ENCODE assay signal across 10 mouse cellular contexts in the genomic region with DNA sequence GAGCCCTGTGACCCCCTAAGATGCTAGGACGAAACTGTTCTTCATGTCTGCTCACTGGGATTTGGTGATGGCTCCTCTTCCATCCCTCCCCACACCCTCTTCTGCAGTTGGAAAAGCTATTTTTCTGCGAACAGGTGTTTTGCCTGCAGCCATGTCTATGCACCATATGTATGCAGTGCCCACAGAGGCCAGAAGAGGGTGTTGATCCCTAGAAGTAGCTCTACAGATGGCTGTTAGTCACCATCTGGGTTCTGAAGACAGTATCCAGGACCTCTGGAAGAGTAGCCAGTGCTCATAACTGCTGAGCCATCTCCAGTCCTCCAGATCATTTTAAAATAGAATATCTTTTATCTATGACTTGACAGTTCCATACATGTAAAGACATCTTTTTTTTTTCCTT. TPM values are rescaled to one million over a fixed set of nuclear protein-coding genes. Genes with fewer than 3 reads are reported as not detected.
DNase-seq lines count a peak whose midpoint lies in the region; ATAC-seq and TF ChIP-seq lines count a peak whose summit lies in the region.
"Had no signal": no experiment of that assay in that cellular context is flagged by ENCODE, and none has a peak within 500 bp of the region (broad histone marks: within the 10 kb centered on the region; RNA-seq: fewer than 3 reads in every experiment).

No protein-coding gene starts in this region.

- H3K27ac ChIP-seq in left cerebral cortex, adult 2 months: no peak overlapping the region
- no peak overlapping the region for H3K27ac ChIP-seq in ES-E14 (ENCODE audit: insufficient read depth, low read depth, low read length, poor library complexity, severe bottlenecking)
- no peak overlapping the region for H3K27ac ChIP-seq in forebrain, embryonic 13.5 days
- H3K27ac ChIP-seq: limb, embryonic 13.5 days had no signal

- no peak overlapping the region for H3K9ac ChIP-seq in ES-E14 (ENCODE audit: insufficient read depth, low read depth, low read length, poor library complexity, severe bottlenecking)
- no peak overlapping the region for H3K9ac ChIP-seq in forebrain, embryonic 13.5 days
- H3K9ac ChIP-seq: limb, embryonic 13.5 days had no signal

- peak; percentile 25 for TF ChIP-seq CTCF in left cerebral cortex, adult 2 months (IDR thresholded peaks at IDR 0.05)

- intact Hi-C loops in left cerebral cortex, adult 2 months (cut with DNase I): no loop called here

- no peaks in the 10 kb centered on the region for H3K36me3 ChIP-seq in ES-E14 (ENCODE audit: control insufficient read depth, insufficient read depth, low read length, poor library complexity, severe bottlenecking)
- H3K36me3 ChIP-seq in megakaryocyte, embryonic 14.5 days (replicated peaks; ENCODE audit: low read length): no peaks in the 10 kb centered on the region
- H3K36me3 ChIP-seq in forebrain, embryonic 13.5 days (ENCODE audit: poor library complexity, severe bottlenecking): no peaks in the 10 kb centered on the region
- H3K36me3 ChIP-seq: limb, embryonic 13.5 days had no signal

- H3K4me3 ChIP-seq in left cerebral cortex, adult 2 months: no peak overlapping the region
- H3K4me3 ChIP-seq in ES-E14 (ENCODE audit: insufficient read depth in 1 of 2, low read depth in 1 of 2, low read length in 2 of 2, poor library complexity in 1 of 2, severe bottlenecking in 1 of 2): no peak overlapping the region
- peak overlapping the region; percentile 29 for H3K4me3 ChIP-seq in megakaryocyte, embryonic 14.5 days (replicated peaks)
- no peak overlapping the region for H3K4me3 ChIP-seq in forebrain, embryonic 13.5 days
- H3K4me3 ChIP-seq: limb, embryonic 13.5 days had no signal

- peak; percentile 22 to 23 for DNase-seq in adrenal gland, postnatal 36 days
- no peak for DNase-seq in adrenal gland, adult 18-20 months (ENCODE audit: low spot score in 2 of 2)
- DNase-seq in left cerebral cortex, adult 2 months (ENCODE audit: extremely low spot score in 1 of 2, low spot score in 2 of 2): no peak
- DNase-seq in left cerebral cortex, adult 18-20 months (ENCODE audit: low spot score in 2 of 2): no peak
- DNase-seq in ES-E14 (ENCODE audit: low read depth, low spot score): no peak
- no peak for DNase-seq in frontal cortex, adult 2 months (ENCODE audit: extremely low spot score in 1 of 2, low spot score in 1 of 2)

- no peak for ATAC-seq in forebrain, embryonic 13.5 days

- WGBS in forebrain, embryonic 13.5 days: 80% methylated on average over 2 of the region's 2 CpGs

- in situ Hi-C loops in ES-E14 (cut with MboI; ENCODE audit: low sequenced_read_pairs in 2 of 2, unreplicated experiment in 2 of 2): no loop called here

- H3K4me1 ChIP-seq in ES-E14 (ENCODE audit: control insufficient read depth in 2 of 2, insufficient read depth in 2 of 2, low read length in 2 of 2, poor library complexity in 1 of 2): no peaks in the 10 kb centered on the region
- peaks cover 97% of the 10 kb centered on the region for H3K4me1 ChIP-seq in megakaryocyte, embryonic 14.5 days
- no peaks in the 10 kb centered on the region for H3K4me1 ChIP-seq in forebrain, embryonic 13.5 days
- H3K4me1 ChIP-seq: limb, embryonic 13.5 days had no signal

- H3K4me2 ChIP-seq in forebrain, embryonic 13.5 days: no peak overlapping the region
- H3K4me2 ChIP-seq: limb, embryonic 13.5 days had no signal

- H3K9me3 ChIP-seq in ES-E14 (ENCODE audit: control insufficient read depth, insufficient read depth, low read depth, low read length): no peaks in the 10 kb centered on the region
- H3K9me3 ChIP-seq in megakaryocyte, embryonic 14.5 days: no peaks in the 10 kb centered on the region
- H3K9me3 ChIP-seq in forebrain, embryonic 13.5 days (replicated peaks): no peaks in the 10 kb centered on the region
- H3K9me3 ChIP-seq: limb, embryonic 13.5 days had no signal

- no peaks in the 10 kb centered on the region for H3K27me3 ChIP-seq in megakaryocyte, embryonic 14.5 days (replicated peaks)
- H3K27me3 ChIP-seq in forebrain, embryonic 13.5 days: no peaks in the 10 kb centered on the region
- H3K27me3 ChIP-seq: limb, embryonic 13.5 days had no signal

TF ChIP-seq in ES-E14, 5 proteins besides CTCF, POLR2A, EP300 and RAD21:
- TF ChIP-seq CHD2 (IDR thresholded peaks at IDR 0.05; ENCODE audit: low read depth, low read length) (no peak), MAFK (IDR thresholded peaks at IDR 0.05; ENCODE audit: insufficient read depth, low read depth, low read length) (no peak), ZNF384 (IDR thresholded peaks at IDR 0.05; ENCODE audit: low read depth, low read length) (no peak), HCFC1 (IDR thresholded peaks at IDR 0.05; ENCODE audit: borderline replicate concordance, insufficient read depth, low read length) (no peak), ZC3H11A (IDR thresholded peaks at IDR 0.05; ENCODE audit: borderline replicate concordance, low read depth, low read length) (0 out of 2 replicates have a peak, but pooled peaks have one; percentile 13)

RNA-seq across cellular contexts. Expression of gene Slc24a4, which starts 20.2 kb away (rescaled TPM):
- total RNA-seq in adrenal gland, postnatal 36 days (2021): under 1 TPM; 0.40 to 0.46 TPM
- 1 to 10 TPM in 1 of 2 experiments, under 1 TPM in 1; 0.42 to 1.1 TPM for total RNA-seq in adrenal gland, adult 18-20 months (2021)
- total RNA-seq in left cerebral cortex, adult 2 months (2021): 10 to 100 TPM; 46.4 to 47.2 TPM
- 10 to 100 TPM; 45.0 to 49.2 TPM for total RNA-seq in left cerebral cortex, adult 18-20 months (2021)
- 0.27 TPM in 1 of 2 replicates, not detected in the other for total RNA-seq in ES-E14 (2012; rRNA removed)
- polyA plus RNA-seq in megakaryocyte, embryonic 14.5 days (2012; ENCODE audit: insufficient read depth, low replicate concordance): 0.04 TPM in 1 of 2 replicates, not detected in the other
- polyA plus RNA-seq in frontal cortex, adult 2 months (2012; rRNA removed): 15.0 and 17.6 TPM in 2 replicates
- polyA plus RNA-seq in forebrain, embryonic 13.5 days (2015; fragmentation: Nextera tagmentation; extraction: Ambion mirVana): 0.32 and 0.50 TPM in 2 replicates
- polyA plus RNA-seq: small intestine, adult 2 months had no signal

Comparison
In these comparisons a context has a peak if more than half of its experiments do, and no peak if none do; other contexts are left out.
1. DNase-seq: peak in adrenal gland, postnatal 36 days (2 of 2); none in adrenal gland, adult 18-20 months (0 of 2), left cerebral cortex, adult 2 months (0 of 2), left cerebral cortex, adult 18-20 months (0 of 2), ES-E14 (single experiment) and frontal cortex, adult 2 months (0 of 2).
2. RNA of gene Slc24a4, which starts 20.2 kb away (total RNA-seq): 45.0 to 49.2 TPM in left cerebral cortex, adult 18-20 months and 46.4 to 47.2 TPM in left cerebral cortex, adult 2 months; 0.42 to 1.1 TPM in adrenal gland, adult 18-20 months, 0.40 to 0.46 TPM in adrenal gland, postnatal 36 days and 0.27 TPM in ES-E14; every median in the first group is over 10 times any median in the second.